Mouse (Mus musculus) neural tube, embryonic 13.5 days (tissue): ENCODE results near the gene Ier5. TPM values are rescaled to one million over a fixed set of nuclear protein-coding genes. Genes with fewer than 3 reads are reported as not detected.

Experiments
- ATAC-seq: fragments of 200-750 bp; cut with Nextera tagmentation; 2 replicates; pipeline ENCODE4 v1.8.0; 2017; ENCODE audit warnings: low read depth, mild to moderate bottlenecking, moderate TSS enrichment, moderate library complexity
- H3K27ac ChIP-seq: fragments of 300-500 bp; sonication (generic); replicated peaks from 2 replicates; pipeline ENCODE4 v1.5.1; 2015; ENCODE audit warnings: moderate library complexity, mild to moderate bottlenecking, inconsistent platforms
- H3K27me3 ChIP-seq: fragments of 300-500 bp; sonication (generic); 2 replicates; pipeline ENCODE4 v1.6.1; 2015; ENCODE audit warnings: mild to moderate bottlenecking, inconsistent platforms
- H3K36me3 ChIP-seq: fragments of 300-500 bp; sonication (generic); 2 replicates; pipeline ENCODE4 v1.6.1; 2015; ENCODE audit warnings: mild to moderate bottlenecking, inconsistent platforms
- H3K4me1 ChIP-seq: fragments of 300-500 bp; sonication (generic); replicated peaks from 2 replicates; pipeline ENCODE4 v1.6.1; 2015; ENCODE audit warnings: inconsistent platforms
- H3K4me2 ChIP-seq: fragments of 300-500 bp; sonication (generic); 2 replicates; pipeline ENCODE4 v1.6.1; 2015; ENCODE audit warnings: inconsistent platforms, mild to moderate bottlenecking, moderate library complexity
- H3K4me3 ChIP-seq: fragments of 300-500 bp; sonication (generic); 2 replicates; pipeline ENCODE4 v1.5.1; 2015; ENCODE audit warnings: mild to moderate bottlenecking, inconsistent platforms
- H3K9ac ChIP-seq: fragments of 300-500 bp; sonication (generic); 2 replicates; pipeline ENCODE4 v1.6.1; 2015; ENCODE audit warnings: moderate library complexity, mild to moderate bottlenecking, inconsistent platforms
- H3K9me3 ChIP-seq: fragments of 300-500 bp; sonication (generic); 2 replicates; pipeline ENCODE4 v1.6.1; 2016; ENCODE audit warnings: inconsistent platforms
- WGBS: fragments of 180-500 bp; shearing (Covaris S2); methylation state at CpG from one replicate; pipeline ENCODE4 v1.1.7; 2015; 5-methylcytosine and 5-hydroxymethylcytosine counted together
- polyA plus RNA-seq: library from polyadenylated mRNA; unstranded; fragments of >200 nt; fragmentation: Nextera tagmentation; extraction: Ambion mirVana; gene quantifications from 2 replicates; pipeline ENCODE4 v1.2.1, GENCODE M21; 2015

The Ier5 gene
- polyA plus RNA-seq, 1 experiment from 2014 or later: 7.5 TPM

DNA sequence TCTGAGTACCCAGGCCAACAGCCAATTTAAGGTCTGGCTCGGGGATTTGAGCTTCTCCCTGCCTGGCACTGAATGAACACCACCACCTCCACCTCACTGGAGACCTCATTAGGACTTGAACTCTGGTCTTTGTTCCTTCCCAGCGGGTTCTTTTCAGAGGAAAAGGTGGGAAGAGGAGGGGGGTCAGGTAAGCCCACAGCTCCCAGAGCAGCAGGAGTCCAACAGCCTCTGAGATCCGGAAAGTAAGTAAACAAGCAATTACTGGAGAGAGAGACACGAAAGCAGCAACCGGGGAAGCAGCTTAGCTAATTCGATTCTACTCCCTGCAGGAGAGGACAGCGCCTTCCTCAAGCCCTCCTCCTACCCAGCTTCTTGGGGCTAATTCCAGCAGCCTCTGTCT, 13.0 kb downstream of the Ier5 start:
- Histone ChIP-seq H3K9ac (no peak overlapping the region), H3K4me2 (no peak overlapping the region)
- WGBS: 11% methylated on average over 7 of the region's 7 CpGs

DNA sequence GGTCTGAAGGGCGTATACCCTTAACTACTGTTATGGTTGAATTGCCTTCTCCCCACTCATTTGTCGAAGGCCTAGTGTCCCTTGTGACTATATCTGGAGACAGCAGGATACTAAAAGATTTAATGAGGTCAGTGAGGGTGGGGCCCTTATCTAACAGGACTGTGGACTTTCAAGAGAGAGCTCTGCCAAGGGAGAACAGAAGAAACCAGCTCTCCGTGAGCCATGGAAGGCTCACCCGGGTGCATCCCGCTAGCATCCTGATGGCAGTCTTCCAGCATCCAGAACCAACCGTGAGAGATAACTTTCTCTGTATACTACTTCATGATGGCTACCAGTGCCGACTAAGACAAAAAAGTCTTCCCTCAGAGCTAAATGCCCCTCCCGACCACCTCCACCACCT, 14.6 kb downstream of the Ier5 start:
- 29% methylated on average over 8 of the region's 8 CpGs for WGBS
- no peak overlapping the region for H3K4me2 ChIP-seq

More for the DNA sequence above, 13.0 kb downstream of the Ier5 start:
- no peak for ATAC-seq
- peak overlapping the region; percentile 77 for H3K27ac ChIP-seq
- H3K36me3 ChIP-seq: no peaks in the 10 kb centered on the region
- H3K4me1 ChIP-seq: peaks cover 59% of the 10 kb centered on the region
- no peaks in the 10 kb centered on the region for H3K9me3 ChIP-seq
- no peak overlapping the region for H3K4me3 ChIP-seq
- no peaks in the 10 kb centered on the region for H3K27me3 ChIP-seq

GRCm38 (mm10) chr1:155083271-155084265, 15.9 kb downstream of the Ier5 start:
- Histone ChIP-seq H3K27ac (peak overlapping the region; percentile 99), H3K36me3 (no peaks in the 10 kb centered on the region), H3K9ac (peak overlapping the region; percentile 76), H3K4me1 (peaks cover 64% of the 10 kb centered on the region), H3K4me2 (peak overlapping the region; percentile 63), H3K27me3 (no peaks in the 10 kb centered on the region), H3K9me3 (no peaks in the 10 kb centered on the region), H3K4me3 (peak overlapping the region; percentile 41)
- ATAC-seq: peak; percentile 94
- WGBS: under 1% methylated on average over 49 of the region's 77 CpGs

More for the DNA sequence above, 14.6 kb downstream of the Ier5 start:
- Histone ChIP-seq H3K9me3 (no peaks in the 10 kb centered on the region), H3K4me1 (peaks cover 57% of the 10 kb centered on the region), H3K4me3 (no peak overlapping the region), H3K36me3 (no peaks in the 10 kb centered on the region), H3K27me3 (no peaks in the 10 kb centered on the region), H3K9ac (no peak overlapping the region), H3K27ac (no peak overlapping the region)
- no peak for ATAC-seq

DNA sequence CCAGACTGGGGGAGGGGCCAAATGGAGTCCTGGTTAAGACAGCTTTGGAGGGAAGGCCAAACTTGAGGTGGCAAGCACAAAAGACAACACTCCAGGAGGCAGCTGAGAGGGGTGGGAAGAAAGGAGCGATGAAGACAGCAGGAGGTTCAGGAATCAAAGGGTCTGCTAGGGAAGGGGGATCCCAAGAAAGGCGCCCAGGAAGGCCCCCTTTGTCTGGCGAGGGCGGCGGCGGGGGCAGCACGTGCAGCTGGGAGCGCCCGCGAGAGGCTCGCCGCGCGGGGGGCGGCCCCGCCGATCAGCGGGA, 16.5 kb downstream of the Ier5 start:
- under 1% methylated on average over 18 of the region's 18 CpGs for WGBS
- peak overlapping the region; percentile 99 for H3K27ac ChIP-seq
- no peaks in the 10 kb centered on the region for H3K27me3 ChIP-seq
- H3K4me3 ChIP-seq: peak overlapping the region; percentile 41
- no peaks in the 10 kb centered on the region for H3K36me3 ChIP-seq
- ATAC-seq: peak; percentile 71; the same call in 1 of the 2 replicates
- peak overlapping the region; percentile 63 for H3K4me2 ChIP-seq
- H3K4me1 ChIP-seq: peaks cover 70% of the 10 kb centered on the region
- no peaks in the 10 kb centered on the region for H3K9me3 ChIP-seq
- H3K9ac ChIP-seq: peak overlapping the region; percentile 76

DNA sequence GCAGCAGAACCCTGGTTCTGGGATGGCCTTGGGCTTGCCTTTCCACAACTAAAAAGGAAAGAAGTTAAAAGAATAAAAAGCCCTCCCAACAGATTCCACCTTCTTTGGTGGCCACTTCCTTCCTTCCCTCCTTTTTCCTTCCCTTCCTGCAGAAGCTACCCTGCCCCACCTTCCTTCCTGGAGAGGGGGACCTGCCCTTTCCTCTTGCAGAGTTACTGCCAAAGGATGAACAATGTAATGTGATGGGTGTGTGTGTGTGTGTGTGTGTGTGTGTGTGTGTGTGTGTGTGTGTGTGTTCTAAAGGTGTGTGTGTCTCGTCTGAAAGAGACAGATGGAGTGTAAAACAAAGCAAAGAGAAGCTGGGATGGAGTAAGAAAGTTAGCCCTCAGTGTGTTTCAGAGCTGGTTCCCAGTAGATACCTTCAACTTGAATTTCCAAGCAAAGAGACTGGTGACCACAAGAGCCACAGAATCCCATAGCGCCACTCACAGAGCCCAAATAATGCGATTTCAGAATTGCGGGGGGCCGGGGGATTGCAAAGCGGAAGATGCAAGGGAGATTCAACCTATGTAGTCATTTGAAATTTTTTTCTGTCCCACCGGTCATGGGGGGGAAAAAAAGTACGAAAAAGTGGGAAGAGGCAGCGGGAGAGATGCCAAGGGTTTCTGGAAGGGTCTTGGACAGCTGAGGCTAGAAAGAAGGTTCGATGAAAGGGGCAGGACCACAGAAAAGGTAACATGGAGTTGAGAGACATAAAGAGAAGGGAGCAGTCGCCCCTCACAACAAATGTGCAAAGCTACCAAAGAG, 17.1 kb downstream of the Ier5 start:
- H3K4me3 ChIP-seq: peak overlapping the region; percentile 41
- peak overlapping the region; percentile 76 for H3K9ac ChIP-seq
- no peaks in the 10 kb centered on the region for H3K27me3 ChIP-seq
- H3K4me2 ChIP-seq: peak overlapping the region; percentile 63
- ATAC-seq: no peak
- 2% methylated on average over 11 of the region's 11 CpGs for WGBS
- peak overlapping the region; percentile 99 for H3K27ac ChIP-seq
- no peaks in the 10 kb centered on the region for H3K36me3 ChIP-seq
- no peaks in the 10 kb centered on the region for H3K9me3 ChIP-seq
- peaks cover 76% of the 10 kb centered on the region for H3K4me1 ChIP-seq

GRCm38 (mm10) chr1:155077675-155078074, 21.8 kb downstream of the Ier5 start:
- H3K27ac ChIP-seq: peak overlapping the region; percentile 77
- no peak overlapping the region for H3K4me3 ChIP-seq
- ATAC-seq: peak; percentile 21; the same call in 1 of the 2 replicates
- peaks cover 52% of the 10 kb centered on the region for H3K4me1 ChIP-seq
- H3K9me3 ChIP-seq: no peaks in the 10 kb centered on the region
- 0 out of 2 replicates have a peak overlapping the region, but pooled peaks have one; percentile 12 for H3K9ac ChIP-seq
- no peaks in the 10 kb centered on the region for H3K27me3 ChIP-seq
- WGBS: 54% methylated on average over 3 of the region's 3 CpGs
- no peaks in the 10 kb centered on the region for H3K36me3 ChIP-seq
- no peak overlapping the region for H3K4me2 ChIP-seq

DNA sequence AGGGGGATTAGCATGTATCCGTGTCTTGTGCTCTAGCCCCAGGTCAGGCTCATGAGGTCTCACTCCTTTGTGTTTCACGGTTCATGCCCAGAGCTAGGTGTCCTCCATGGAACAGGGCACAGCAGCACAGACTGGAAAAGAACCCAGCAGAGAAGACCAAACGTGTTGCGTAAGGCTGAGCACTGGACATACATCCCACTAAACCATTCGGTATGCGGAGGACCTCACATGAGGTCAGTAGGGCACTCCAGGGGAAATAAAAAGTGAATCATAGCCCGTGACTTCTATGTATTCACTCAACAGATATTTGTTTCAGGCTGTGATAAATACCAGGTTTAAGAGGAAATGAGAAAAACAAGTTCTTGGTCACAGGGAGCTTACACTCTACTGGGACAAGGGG, 23.6 kb downstream of the Ier5 start:
- Histone ChIP-seq H3K4me3 (no peak overlapping the region), H3K27me3 (no peaks in the 10 kb centered on the region), H3K4me1 (peaks cover 56% of the 10 kb centered on the region), H3K9ac (no peak overlapping the region), H3K4me2 (no peak overlapping the region), H3K27ac (no peak overlapping the region), H3K9me3 (no peaks in the 10 kb centered on the region), H3K36me3 (no peaks in the 10 kb centered on the region)
- WGBS: 82% methylated on average over 7 of the region's 7 CpGs
- ATAC-seq: no peak

GRCm38 (mm10) chr1:155074856-155075255, 24.6 kb downstream of the Ier5 start:
- H3K4me3 ChIP-seq: no peak overlapping the region
- WGBS: 75% methylated on average over 7 of the region's 7 CpGs
- ATAC-seq: no peak

GRCm38 (mm10) chr1:155073905-155074304, 25.5 kb downstream of the Ier5 start:
- H3K27ac ChIP-seq: no peak overlapping the region
- 63% methylated on average over 6 of the region's 6 CpGs for WGBS
- no peak for ATAC-seq
- no peaks in the 10 kb centered on the region for H3K36me3 ChIP-seq
- no peak overlapping the region for H3K9ac ChIP-seq
- H3K9me3 ChIP-seq: no peaks in the 10 kb centered on the region
- peaks cover 61% of the 10 kb centered on the region for H3K4me1 ChIP-seq
- H3K4me2 ChIP-seq: no peak overlapping the region
- no peaks in the 10 kb centered on the region for H3K27me3 ChIP-seq
- no peak overlapping the region for H3K4me3 ChIP-seq

More at GRCm38 (mm10) chr1:155074856-155075255, 24.6 kb downstream of the Ier5 start:
- Histone ChIP-seq H3K36me3 (no peaks in the 10 kb centered on the region), H3K27me3 (no peaks in the 10 kb centered on the region), H3K4me2 (no peak overlapping the region), H3K9ac (no peak overlapping the region), H3K9me3 (no peaks in the 10 kb centered on the region), H3K27ac (no peak overlapping the region), H3K4me1 (peaks cover 64% of the 10 kb centered on the region)

DNA sequence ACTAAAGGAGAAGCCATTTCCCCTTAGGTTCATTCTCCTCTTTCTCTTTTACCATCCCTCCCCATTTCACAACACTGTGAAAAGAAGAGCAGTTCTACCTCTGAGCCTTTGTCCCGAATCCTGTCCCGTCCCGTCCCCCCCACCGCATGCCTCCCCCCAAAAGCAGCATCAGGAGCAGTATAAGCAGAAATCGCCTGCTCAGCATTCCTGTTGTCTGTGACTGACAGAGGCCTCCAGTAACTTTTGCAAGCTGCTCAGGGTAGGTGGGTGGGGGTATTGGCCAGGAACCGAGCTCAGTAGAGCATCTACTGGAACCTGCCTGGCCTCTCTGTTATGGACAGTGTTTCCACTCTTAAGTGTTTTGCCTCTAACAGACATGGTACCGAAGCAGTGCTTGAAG, 26.3 kb downstream of the Ier5 start:
- Histone ChIP-seq H3K9ac (no peak overlapping the region), H3K36me3 (no peaks in the 10 kb centered on the region), H3K27me3 (no peaks in the 10 kb centered on the region), H3K9me3 (no peaks in the 10 kb centered on the region), H3K4me2 (no peak overlapping the region), H3K27ac (no peak overlapping the region), H3K4me1 (peaks cover 53% of the 10 kb centered on the region), H3K4me3 (no peak overlapping the region)
- WGBS: 36% methylated on average over 7 of the region's 7 CpGs
- no peak for ATAC-seq

DNA sequence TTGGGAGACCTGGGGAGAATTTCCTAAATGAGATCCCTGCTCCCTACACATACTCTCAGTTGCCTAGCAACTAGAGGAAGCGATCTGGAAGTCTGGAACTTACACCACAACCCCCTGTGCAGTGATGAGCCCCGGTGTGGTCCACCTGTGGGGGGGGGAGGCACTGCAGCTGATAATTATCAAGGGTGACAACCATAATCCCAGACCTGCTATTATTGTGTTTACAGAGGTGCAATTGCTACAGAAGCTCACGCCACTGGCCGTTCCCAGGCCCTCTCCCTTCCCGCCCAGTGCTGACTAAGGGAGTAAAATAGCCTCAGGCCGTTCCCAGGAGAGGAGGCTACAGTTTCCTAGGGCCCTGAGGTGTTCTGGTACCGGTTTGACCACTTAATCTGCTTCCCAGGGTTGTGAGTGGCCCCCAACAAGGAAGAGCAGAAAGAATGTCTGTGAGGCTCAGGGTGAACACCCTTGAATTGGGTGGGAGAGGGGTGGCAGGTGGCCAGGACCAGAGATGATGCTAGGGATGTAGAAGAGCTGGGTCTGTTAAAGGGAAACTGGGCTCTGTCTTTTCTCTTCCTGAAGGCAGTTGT, 28.1 kb downstream of the Ier5 start:
- no peaks in the 10 kb centered on the region for H3K27me3 ChIP-seq
- ATAC-seq: peak; percentile 30; the same call in 1 of the 2 replicates
- H3K36me3 ChIP-seq: no peaks in the 10 kb centered on the region
- no peak overlapping the region for H3K4me2 ChIP-seq
- H3K27ac ChIP-seq: no peak overlapping the region
- no peak overlapping the region for H3K4me3 ChIP-seq
- 13% methylated on average over 7 of the region's 7 CpGs for WGBS
- no peaks in the 10 kb centered on the region for H3K9me3 ChIP-seq
- H3K9ac ChIP-seq: no peak overlapping the region
- peaks cover 40% of the 10 kb centered on the region for H3K4me1 ChIP-seq
